Mouse (Mus musculus) gastrocnemius, postnatal 10 days (tissue): ENCODE data around the gene Elmo1. TPM values are rescaled to one million over a fixed set of nuclear protein-coding genes. Genes with fewer than 3 reads are reported as not detected.

Experiments
- DNase-seq: peaks from one replicate; pipeline ENCODE4 v3.0.0; 2021; ENCODE audit warnings: mixed read lengths
- total RNA-seq, 2 experiments: library from RNA; stranded (reverse); gene quantifications; 2 replicates each; pipeline ENCODE4 v1.2.3; 2021

Elmo1 gene
- total RNA-seq, 2 experiments from 2014 or later: 13.0 to 21.5 TPM

- no peak for DNase-seq
Observed at GRCm38 (mm10) chr13:20207950-20208642, 117.7 kb downstream of the Elmo1 start.

- no peak for DNase-seq
Observed at GRCm38 (mm10) chr13:20208867-20209266, 118.5 kb downstream of the Elmo1 start.

- DNase-seq: no peak
Observed at GRCm38 (mm10) chr13:20211780-20212179, 121.4 kb downstream of the Elmo1 start.

GRCm38 (mm10) chr13:20212665-20213064, 122.3 kb downstream of the Elmo1 start:
- no peak for DNase-seq

GRCm38 (mm10) chr13:20213861-20214260, 123.5 kb downstream of the Elmo1 start:
- DNase-seq: no peak

GRCm38 (mm10) chr13:20217453-20218090, 127.2 kb downstream of the Elmo1 start:
- DNase-seq: no peak

GRCm38 (mm10) chr13:20218126-20218525, 127.7 kb downstream of the Elmo1 start:
- DNase-seq: no peak

GRCm38 (mm10) chr13:20220414-20220813, 130.0 kb downstream of the Elmo1 start:
- no peak for DNase-seq

GRCm38 (mm10) chr13:20227923-20228705, 137.7 kb downstream of the Elmo1 start:
- DNase-seq: no peak

GRCm38 (mm10) chr13:20231837-20232728, 141.7 kb downstream of the Elmo1 start:
- peak; percentile 45 for DNase-seq

- no peak for DNase-seq
Observed at GRCm38 (mm10) chr13:20233707-20234106, 143.3 kb downstream of the Elmo1 start.

GRCm38 (mm10) chr13:20237615-20238014, 147.2 kb downstream of the Elmo1 start:
- DNase-seq: no peak

GRCm38 (mm10) chr13:20238146-20238545, 147.8 kb downstream of the Elmo1 start:
- no peak for DNase-seq

- DNase-seq: no peak
Observed at GRCm38 (mm10) chr13:20238743-20239142, 148.3 kb downstream of the Elmo1 start.

GRCm38 (mm10) chr13:20250069-20250668, 159.8 kb downstream of the Elmo1 start:
- DNase-seq: no peak

- no peak for DNase-seq
Observed at GRCm38 (mm10) chr13:20254911-20255310, 164.5 kb downstream of the Elmo1 start.

GRCm38 (mm10) chr13:20255380-20255779, 165.0 kb downstream of the Elmo1 start:
- peak; percentile 21 for DNase-seq

GRCm38 (mm10) chr13:20256613-20257012, 166.2 kb downstream of the Elmo1 start:
- no peak for DNase-seq

GRCm38 (mm10) chr13:20257562-20258525, 167.4 kb downstream of the Elmo1 start:
- no peak for DNase-seq

GRCm38 (mm10) chr13:20263173-20263572, 172.8 kb downstream of the Elmo1 start:
- DNase-seq: no peak
